Mouse (Mus musculus) heart, postnatal 36 days (tissue): ENCODE data around the gene Sbf1. TPM values are rescaled to one million over a fixed set of nuclear protein-coding genes. Genes with fewer than 3 reads are reported as not detected.

Source experiments
- DNase-seq, 2 experiments: peaks; one replicate each; pipeline ENCODE4 v3.0.0; 2021 to 2022
- intact Hi-C: fragments of 180-260 bp; cut with DNase I; formaldehyde crosslinking; loops from one replicate; pipeline ENCODE4 v1.15.1; 2025
- total RNA-seq, 2 experiments: library from RNA; stranded (reverse); gene quantifications; 2 replicates each; pipeline ENCODE4 v1.2.3; 2021

Sbf1 gene
- total RNA-seq = 10 to 100 TPM; 65.7 to 75.5 TPM

DNA sequence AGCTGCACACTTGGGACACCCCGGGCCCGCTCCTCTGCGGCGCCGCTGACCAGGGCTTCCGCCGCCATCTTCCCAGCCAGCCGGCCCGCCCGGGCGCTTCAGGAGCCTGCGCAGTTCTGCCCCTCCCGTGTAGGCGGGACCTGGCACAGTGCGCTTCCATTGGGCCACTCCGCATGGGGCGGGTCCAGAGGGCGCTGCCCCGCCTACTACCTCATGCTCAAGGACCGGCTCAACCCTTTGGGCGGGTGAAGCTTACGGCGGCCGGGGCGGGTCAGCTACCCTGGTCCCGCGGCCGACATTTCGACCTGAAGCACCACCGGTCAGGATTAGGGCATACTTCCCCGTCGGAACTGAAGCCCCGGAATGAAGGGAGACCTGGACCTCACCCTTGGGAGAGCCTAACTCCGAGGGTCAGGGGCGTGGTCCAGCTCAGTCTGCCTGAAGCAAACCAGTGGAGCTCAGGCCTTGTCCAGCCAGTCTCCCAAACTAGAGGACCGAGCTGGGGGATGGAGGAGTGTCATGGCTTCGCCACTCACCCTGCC, at the start of gene Sbf1:
Gene Sbf1 (minus strand): TSS at position 122 of the 542 bp plus-strand sequence.
- DNase-seq = peak; percentile 98

DNA sequence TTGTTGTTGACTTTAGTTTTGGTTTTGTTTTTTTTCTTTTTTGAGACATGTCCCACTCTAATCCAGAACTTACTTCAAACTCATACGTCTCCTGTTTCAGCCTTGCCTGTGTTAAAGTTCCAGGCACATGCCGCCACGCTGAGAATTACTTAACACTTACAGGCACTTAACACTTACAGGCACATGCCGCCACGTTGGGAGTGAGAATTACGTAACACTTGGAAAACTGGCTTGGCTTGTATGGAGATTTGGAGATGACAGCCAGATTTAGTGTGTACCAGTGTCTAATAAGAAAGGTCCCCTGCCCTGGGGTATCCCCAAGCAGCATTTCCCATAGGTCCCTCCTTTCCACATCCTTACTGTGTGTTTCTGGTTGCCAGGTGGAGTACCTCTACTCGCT, 47.9 kb upstream of the Sbf1 start:
- intact Hi-C loops = no loop called here
- DNase-seq = no peak

More for the DNA sequence above, at the start of gene Sbf1:
- intact Hi-C loops = loop anchor here (2.0 kb wide), 1 partner anchor 40 kb away; the partner anchor contains the start of genes Lmf2 and Ncaph2

DNA sequence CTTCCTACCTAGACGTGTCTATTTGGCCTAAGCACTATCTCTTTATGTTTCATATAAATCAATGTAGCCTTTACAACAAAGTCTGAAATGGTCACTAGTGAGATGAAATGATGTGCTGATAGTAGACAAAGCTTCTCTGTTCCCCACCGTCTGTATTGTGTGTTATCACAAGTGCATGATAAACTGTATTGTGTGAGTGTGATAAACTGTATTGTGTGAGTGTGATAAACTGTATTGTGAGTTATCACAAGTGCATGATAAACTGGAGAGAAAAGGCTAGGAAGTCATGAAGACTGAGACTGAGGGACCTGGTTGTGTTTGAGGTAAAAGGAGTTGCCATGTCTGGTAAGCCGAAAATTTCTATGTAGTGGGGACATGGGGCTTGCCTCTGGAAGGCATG, 43.7 kb upstream of the Sbf1 start:
- no peak for DNase-seq
- intact Hi-C loops = loop anchor here (5.0 kb wide), 2 partner anchors 69 to 236 kb away; partner anchors contain the start of genes C730034F03Rik, Chkb, Cpt1b and Gm44502

DNA sequence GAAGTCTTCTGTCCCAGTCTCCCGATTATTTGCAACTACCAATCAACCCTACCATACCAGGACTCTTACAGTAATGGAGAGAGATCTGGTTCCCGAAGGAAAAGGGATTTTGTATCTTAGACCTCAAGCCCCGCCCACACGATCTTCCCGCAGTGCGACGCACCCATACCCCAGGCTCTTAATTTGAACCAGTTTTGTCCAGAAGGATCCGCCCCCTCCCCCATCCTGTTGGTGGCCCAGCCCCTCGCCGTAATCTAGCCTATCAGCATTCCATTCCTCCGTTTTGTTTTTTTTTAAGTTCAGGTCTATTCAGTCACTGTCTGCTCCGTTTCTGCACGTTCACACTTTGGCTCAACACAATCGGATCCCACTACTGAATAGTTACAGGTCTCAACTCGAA, 41.3 kb upstream of the Sbf1 start:
- intact Hi-C loops = loop anchor here (5.0 kb wide), 2 partner anchors 71 to 234 kb away; partner anchors contain the start of genes C730034F03Rik, Chkb, Cpt1b and Gm44502
- DNase-seq = no peak

DNA sequence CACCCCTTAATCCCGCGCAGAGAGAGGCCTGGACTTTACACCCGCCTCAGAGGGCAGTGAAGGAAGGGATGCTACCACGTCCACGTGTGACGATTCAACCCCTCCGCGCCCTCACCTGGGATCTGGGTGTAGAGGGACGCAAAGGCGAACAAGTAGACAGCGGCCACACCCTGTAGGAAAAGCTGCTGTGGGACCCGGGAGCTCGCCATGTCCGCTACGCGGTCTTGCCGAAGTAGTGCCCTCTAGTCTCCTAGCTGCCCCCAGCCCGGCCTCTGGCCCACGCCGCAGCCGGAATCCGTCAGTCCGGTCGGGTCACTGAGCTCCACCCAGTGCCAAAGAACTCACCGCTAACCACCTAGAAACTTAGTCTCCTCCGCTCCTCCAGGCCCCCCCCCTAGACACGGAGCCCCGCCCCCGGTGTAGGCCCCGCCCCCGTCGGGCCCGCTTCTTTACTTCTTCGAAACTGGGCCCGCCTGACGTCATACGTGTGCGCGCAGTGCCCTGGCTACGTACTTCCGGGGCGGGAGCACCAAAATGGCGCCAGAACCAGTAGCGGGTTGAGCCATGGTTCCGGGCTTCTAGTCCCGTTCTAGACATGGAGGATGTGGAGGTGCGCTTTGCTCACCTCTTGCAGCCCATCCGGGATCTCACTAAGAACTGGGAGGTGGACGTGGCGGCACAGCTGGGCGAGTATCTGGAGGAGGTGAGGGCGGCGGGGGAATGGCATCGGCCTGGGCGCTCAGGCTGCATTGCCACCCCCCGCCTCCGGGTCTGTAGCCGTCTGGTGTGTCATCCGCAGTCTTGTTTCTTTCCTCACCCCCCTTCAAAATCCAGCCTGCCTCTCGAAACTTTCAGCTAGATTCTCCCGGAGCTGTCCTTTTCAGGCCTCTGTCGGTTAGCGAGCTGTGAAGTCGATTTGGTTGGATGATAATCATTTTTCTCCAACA, 40.4 kb upstream of the Sbf1 start, which contains the start of the genes Lmf2 and Ncaph2:
Gene Lmf2 (minus strand): TSS at position 419 of the 947 bp plus-strand sequence.
Gene Ncaph2 (plus strand): TSS at position 479 of the 947 bp plus-strand sequence.
- intact Hi-C loops = loop anchor here (1.0 to 5.0 kb wide), 4 partner anchors 19 to 233 kb away; partner anchors contain the start of genes C730034F03Rik, Chkb, Cpt1b and Gm44502
- peak; percentile 96 to 98 for DNase-seq

DNA sequence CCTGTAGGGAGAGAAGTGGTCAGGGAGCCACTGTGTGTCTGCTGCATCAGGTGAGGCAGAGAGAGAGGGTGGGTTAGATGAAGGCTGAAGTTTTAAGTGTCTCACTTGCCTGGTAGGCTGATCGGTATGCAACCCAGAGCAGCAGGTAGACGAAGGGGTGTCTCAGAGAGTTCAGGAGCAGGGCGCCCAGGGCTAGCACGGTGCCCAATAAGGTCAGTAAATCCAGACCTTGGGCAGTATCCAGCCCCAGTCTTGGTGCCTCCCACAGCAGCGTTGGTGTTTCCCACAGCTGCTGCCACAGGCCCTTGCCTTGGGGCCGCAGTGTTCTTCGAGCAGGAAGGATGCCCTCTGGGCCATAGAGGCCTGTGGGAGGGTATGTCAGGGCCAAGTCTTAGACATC, 39.3 kb upstream of the Sbf1 start:
- intact Hi-C loops = loop anchor here (2.0 kb wide), 1 partner anchor 40 kb away; the partner anchor contains the start of gene Sbf1
- DNase-seq = no peak

DNA sequence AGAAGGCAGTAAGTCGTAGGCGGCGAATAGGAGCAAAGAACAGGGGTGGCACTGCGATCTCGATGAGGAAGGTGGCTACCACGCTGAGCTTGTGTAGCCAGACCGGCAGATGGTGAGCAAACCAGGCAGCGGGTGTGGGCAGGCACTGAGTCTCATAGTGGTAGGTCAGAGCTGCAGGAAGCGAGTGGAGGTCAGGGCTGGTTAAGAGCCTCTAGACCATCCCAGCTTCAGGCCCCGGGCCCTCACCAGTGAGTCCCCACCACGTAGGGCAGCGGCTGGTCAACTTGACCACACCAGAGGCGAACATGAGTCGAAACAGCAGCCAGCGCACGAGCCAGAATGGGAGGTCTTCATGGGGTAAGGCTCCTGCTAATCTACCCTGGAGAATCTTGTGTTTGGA, 38.7 kb upstream of the Sbf1 start:
- intact Hi-C loops = loop anchor here (2.0 kb wide), 1 partner anchor 39 kb away; the partner anchor contains the start of gene Sbf1

DNA sequence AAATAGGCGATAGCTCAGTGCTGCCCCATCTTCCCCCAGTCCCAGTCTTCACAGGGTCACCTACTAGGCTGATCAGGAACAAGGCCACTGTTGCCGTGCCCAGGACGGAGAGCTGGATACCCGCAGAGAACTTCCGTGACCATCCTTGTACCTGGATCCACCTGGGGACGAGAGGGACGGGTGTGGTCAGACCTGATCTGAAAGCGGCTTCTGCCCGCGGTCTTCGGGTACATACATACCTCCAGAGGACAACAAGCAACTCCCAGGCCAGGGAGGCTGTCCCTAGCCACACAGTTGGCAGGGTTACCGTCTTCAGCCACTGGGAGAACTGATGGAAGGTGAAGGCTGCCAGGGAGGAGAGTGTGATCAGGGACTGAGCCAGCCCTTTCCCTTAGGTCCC, 37.7 kb upstream of the Sbf1 start:
- DNase-seq = no peak
- intact Hi-C loops = no loop called here

More for the DNA sequence above, 38.7 kb upstream of the Sbf1 start:
- DNase-seq = no peak

DNA sequence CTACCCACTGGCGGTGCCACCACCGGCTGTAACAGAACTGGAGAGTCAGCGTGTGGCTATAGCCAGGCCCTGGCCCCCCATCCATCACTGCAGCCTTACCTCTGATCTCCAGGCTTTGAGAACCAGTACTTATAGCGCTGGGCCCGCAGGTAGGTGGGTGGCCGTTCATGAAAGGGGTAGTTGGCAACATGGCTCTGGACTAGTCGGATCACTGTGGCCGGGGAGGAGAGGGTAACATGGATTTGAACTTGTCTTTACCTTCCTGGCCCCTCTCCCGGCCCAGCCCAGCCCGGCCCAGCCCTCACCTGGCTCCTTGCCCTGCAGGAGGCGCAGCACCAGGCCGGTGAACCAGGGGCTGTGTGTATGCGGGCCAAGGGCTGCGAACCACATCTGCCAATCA, 36.9 kb upstream of the Sbf1 start:
- intact Hi-C loops = no loop called here

DNA sequence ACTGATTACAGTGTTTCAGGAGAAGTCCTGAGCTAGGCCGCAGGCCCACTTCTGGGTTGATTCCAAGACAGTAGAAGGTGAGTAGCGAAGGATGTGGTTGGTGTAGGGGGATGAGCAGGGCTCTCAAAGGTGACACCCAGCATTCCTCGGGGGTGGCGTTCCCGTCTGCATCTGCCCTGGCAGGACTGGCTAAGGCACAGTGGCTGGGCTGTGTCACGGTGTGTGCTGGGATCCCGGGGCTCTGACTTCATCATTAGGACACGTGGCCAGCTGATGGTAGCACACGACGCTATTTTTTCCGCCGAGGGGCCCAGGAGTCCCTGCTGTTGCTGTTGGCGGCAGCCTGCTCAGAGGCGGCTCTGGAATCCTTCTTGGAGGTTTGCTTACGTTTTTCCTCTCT, 36.2 kb upstream of the Sbf1 start:
- no peak for DNase-seq
- intact Hi-C loops = no loop called here

More for the DNA sequence above, 36.9 kb upstream of the Sbf1 start:
- DNase-seq = no peak

DNA sequence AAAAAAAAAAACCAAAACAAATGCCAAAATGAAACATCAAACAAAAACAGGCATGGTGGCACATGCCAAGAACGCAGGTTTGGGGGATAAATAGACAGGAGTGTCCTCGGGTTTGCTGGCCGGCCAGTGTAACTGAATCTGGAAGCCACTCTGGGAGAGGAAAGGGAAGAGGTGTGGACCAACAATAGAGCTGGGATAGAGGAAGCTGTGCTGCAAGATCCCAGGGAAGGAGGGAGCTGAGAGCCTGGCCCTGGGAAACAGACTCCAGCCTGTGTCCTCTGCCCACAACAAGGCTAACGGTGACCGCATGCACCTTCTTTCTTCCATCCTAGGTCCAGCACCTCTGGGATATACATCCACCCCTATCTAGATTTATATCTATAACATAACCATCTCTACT, 35.3 kb upstream of the Sbf1 start:
- DNase-seq = no peak
- intact Hi-C loops = no loop called here

DNA sequence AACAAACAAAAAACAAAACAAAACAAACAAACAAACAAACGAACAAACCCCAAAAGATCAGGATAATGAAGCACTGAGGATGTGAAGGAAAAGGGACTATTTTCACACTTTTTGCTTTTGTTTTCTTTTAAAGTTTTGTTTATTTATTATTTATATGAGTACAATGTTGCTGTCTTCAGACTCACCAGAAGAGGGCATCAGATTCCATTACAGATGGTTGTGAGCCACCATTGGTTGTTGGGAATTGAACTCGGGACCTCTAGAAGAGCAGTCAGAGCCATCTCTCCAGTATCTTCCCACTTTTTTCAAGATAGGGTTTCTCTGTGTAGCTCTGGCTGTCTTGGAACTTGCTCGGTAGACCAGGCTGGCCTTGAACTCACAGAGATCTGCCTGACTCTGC, 28.2 kb upstream of the Sbf1 start:
- no peak for DNase-seq
- intact Hi-C loops = loop anchor here (5.0 kb wide), 1 partner anchor 124 kb away; no protein-coding TSS in a partner anchor

DNA sequence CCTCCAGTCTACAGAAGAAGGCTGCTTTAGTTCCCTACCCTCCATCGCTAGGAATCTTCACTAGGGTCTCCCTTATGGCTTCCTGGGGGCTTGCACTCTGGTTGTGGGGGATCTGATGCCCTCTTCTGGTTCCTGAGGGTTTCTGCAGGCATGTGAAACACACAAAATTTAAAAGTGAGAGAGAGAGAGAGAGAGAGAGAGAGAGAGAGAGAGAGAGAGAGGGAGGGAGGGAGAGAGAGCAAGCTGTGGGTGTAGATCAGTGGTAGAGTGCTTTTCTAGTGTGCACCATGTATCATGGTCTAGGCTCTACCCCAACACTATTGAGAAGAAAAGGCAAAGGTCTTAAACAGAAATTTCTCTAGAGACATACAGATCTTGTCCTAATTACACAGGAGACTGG, 26.6 kb upstream of the Sbf1 start:
- intact Hi-C loops = loop anchor here (5.0 kb wide), 1 partner anchor 126 kb away; no protein-coding TSS in a partner anchor
- no peak for DNase-seq

DNA sequence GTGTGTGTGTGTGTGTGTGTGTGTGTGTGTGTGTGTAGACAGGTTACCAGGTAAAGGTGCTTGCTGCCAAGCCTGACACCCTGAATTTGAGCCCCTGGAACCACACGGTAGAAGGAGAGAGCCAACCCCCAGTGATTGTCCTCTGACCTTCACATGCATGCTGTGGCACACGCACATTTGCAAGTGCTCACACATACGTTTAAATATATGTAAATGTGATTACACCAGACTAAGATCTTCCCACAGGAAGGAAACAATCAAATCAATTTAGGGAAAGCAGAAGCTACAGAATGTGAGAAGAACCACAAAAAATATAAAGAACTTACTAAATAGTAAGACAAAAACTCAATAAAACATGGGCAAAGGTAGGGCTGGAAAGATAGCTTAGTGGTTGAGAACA, 25.0 kb upstream of the Sbf1 start:
- intact Hi-C loops = loop anchor here (5.0 kb wide), 1 partner anchor 127 kb away; no protein-coding TSS in a partner anchor
- no peak for DNase-seq

DNA sequence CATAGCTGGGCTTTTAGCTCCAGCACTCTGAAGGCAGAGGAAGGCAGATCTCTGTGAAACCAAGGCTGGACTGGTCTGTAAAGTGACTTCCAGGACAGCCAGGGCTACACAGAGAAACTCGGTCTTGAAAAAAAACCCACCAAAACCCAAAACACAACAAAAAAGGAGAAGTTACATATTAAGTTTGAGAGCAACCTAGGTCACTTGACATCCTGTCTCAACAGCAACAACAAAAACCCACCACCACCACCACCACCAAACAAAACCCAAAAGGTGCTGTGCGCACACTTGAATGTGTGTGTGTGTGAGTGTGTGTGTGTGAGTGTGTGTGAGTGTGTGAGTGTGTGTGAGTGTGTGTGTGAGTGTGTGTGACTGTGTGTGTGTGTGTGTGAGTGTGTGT, 24.6 kb upstream of the Sbf1 start:
- intact Hi-C loops = loop anchor here (5.0 kb wide), 1 partner anchor 128 kb away; no protein-coding TSS in a partner anchor
- DNase-seq = no peak

DNA sequence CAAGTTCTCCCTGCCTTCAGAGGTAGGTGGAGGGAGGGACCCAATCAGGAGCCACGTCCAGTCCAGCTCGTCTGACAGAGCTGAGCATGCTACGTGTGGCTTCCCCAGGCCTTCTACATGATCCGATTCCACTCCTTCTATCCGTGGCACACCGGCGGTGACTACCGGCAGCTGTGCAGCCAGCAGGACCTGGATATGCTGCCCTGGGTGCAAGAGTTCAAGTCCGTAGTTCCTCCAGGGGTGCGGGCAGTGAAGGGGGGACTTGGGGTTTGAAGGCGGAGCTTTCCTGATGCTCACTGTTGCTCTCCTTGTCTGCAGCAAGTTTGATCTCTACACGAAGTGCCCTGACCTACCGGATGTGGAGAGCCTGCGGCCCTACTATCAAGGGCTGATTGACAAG, 21.3 kb upstream of the Sbf1 start:
- no peak for DNase-seq
- intact Hi-C loops = no loop called here

DNA sequence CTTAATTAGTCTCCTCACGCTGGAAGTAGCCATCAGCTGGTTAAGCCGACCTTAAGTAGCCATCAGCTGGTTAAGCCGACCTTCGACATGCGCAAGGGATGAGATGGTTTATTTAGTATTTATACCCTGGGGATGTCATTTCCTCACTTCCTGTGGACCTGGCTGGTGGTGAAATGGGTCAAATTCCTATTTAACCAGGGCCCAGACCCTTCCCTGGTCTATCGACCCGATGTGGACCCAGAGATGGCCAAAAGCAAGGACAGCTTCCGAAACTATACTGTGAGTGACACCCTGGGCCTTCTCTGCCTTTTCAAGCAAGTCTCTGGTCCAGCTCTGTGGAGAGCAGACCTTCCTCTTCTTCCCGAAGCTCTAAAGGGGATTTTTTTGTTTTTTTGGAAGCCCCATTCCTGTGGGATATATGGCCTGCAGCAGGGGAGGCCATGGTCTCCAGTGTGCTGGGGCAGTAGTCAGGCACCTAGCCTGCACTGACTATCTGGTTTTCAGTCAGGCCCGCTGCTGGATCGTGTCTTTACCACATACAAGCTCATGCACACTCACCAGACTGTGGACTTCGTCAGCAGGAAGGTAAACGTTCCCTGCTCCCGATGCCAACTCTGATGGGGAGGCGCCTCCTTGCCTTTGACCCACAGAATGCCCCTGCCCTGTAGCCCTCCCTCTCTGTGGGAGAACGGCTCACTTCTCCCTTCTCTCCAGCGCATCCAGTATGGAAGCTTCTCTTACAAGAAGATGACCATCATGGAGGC, 19.8 kb upstream of the Sbf1 start:
- no peak for DNase-seq
- intact Hi-C loops = no loop called here

DNA sequence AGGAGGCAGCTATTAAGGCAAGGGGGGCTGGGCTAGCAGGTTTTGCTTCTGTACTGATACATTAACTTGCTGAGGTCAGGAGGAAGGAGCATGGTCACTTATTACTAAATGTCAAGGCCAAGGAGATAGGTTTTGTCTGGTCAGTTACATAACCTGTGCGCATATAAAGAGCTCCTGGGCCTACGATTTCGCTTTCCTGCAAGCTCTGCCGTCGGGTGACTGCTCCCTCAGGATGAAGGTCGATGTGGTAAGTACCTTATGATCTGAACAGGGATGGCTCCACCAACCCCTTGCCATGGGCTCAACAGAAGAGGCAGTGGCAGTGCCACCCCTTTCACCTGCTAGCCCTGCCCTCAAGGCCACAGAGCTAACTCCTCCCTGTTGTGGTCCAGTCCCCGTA, 19.2 kb upstream of the Sbf1 start, which contains the start of gene Miox:
Gene Miox (plus strand): TSS at position 128 of the 400 bp plus-strand sequence.
- intact Hi-C loops = no loop called here
- no peak for DNase-seq

DNA sequence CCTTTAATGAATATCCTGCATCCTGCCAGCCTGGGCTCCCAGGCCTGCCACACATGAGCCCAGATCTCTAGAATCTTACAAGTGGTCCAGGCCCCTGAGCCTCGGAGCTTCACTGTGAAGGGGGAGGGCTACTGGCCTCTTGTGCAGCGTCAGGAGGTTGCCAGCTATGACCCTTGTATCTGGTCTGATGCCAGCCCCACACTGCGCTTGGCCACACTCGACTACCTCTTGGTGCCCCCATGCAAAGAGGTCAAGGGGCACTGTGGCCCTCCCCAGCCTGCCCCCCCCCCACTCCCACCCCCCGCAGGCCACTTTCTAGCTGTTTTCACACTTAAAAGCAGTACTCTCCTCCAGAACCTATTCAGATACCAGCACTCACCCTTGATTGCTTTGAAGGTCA, 11.3 kb upstream of the Sbf1 start:
- no peak for DNase-seq
- intact Hi-C loops = no loop called here

DNA sequence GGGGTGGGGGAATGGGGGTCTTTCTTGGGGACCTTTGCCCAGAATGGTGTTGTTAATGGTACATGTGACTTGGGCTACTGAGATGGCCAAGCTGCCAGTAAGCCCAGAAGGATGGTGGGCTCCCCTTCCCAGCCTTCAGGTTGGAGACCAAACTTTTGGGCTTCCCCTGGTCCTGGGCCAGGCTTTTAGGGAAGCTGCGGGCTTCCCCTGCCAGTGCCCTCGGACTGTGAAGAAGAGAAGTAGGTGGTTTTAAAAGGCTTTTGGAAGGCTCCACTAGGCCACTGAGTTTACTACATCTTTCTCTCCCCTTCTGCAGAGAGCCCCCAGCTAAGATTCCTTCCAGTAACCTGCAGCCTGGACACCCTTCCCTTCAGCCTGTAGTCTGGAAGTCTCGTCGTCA, 8.5 kb upstream of the Sbf1 start:
- intact Hi-C loops = no loop called here
- no peak for DNase-seq
